Mouse (Mus musculus) stomach, embryonic 14.5 days (tissue): Measurements from ENCODE around the gene Pim3. TPM values are rescaled to one million over a fixed set of nuclear protein-coding genes. Genes with fewer than 3 reads are reported as not detected.
A peak's percentile ranks its signal among the peaks of the same experiment; 100 is the strongest.

Experiments
- ATAC-seq: fragments of 200-750 bp; cut with Nextera tagmentation; 2 replicates; pipeline ENCODE4 v1.8.0; 2017; ENCODE audit warnings: low read depth, moderate TSS enrichment; ENCODE audit not compliant: insufficient number of reproducible peaks, insufficient read depth, low FRiP score
- H3K27ac ChIP-seq: fragments of 300-500 bp; sonication (generic); 2 replicates; pipeline ENCODE4 v1.5.1; 2014; ENCODE audit warnings: mild to moderate bottlenecking, low read length, moderate library complexity, mixed read lengths
- H3K27me3 ChIP-seq: fragments of 300-500 bp; sonication (generic); 2 replicates; pipeline ENCODE4 v1.6.1; 2014; ENCODE audit warnings: low read length, control low read depth, mixed read lengths; ENCODE audit not compliant: control insufficient read depth, insufficient read depth
- H3K36me3 ChIP-seq: fragments of 300-500 bp; sonication (generic); 2 replicates; pipeline ENCODE4 v1.6.1; 2014; ENCODE audit warnings: mild to moderate bottlenecking, control low read depth, low read length, moderate library complexity, mixed read lengths; ENCODE audit not compliant: control insufficient read depth, insufficient read depth
- H3K4me1 ChIP-seq: fragments of 300-500 bp; sonication (generic); 2 replicates; pipeline ENCODE4 v1.6.1; 2014; ENCODE audit warnings: low read length, control low read depth, mixed read lengths; ENCODE audit not compliant: control insufficient read depth, insufficient read depth
- H3K4me2 ChIP-seq: fragments of 300-500 bp; sonication (generic); replicated peaks from 2 replicates; pipeline ENCODE4 v1.6.1; 2014; ENCODE audit warnings: low read depth, low read length, control low read depth
- H3K4me3 ChIP-seq: fragments of 300-500 bp; sonication (generic); 2 replicates; pipeline ENCODE4 v1.5.1; 2014; ENCODE audit warnings: low read depth, low read length, control low read depth
- H3K9ac ChIP-seq: fragments of 300-500 bp; sonication (generic); replicated peaks from 2 replicates; pipeline ENCODE4 v1.6.1; 2014; ENCODE audit warnings: low read depth, mild to moderate bottlenecking, control low read depth, low read length, moderate library complexity, mixed read lengths
- H3K9me3 ChIP-seq: fragments of 300-500 bp; sonication (generic); 2 replicates; pipeline ENCODE4 v1.6.1; 2016; ENCODE audit warnings: low read depth, low read length, control low read depth; ENCODE audit not compliant: control insufficient read depth
- WGBS: fragments of 180-500 bp; shearing (Covaris S2); extraction: QIAGEN DNeasy Blood & Tissue Kit; methylation state at CpG from one replicate; pipeline ENCODE4 v1.1.7; 2014; 5-methylcytosine and 5-hydroxymethylcytosine counted together
- polyA plus RNA-seq: library from polyadenylated mRNA; unstranded; fragments of >200 nt; fragmentation: Nextera tagmentation; extraction: Ambion mirVana; gene quantifications from 2 replicates; pipeline ENCODE4 v1.2.1, GENCODE M21; 2014

Gene Pim3
- polyA plus RNA-seq, 1 experiment from 2014 or later = 38.4 TPM

GRCm38 (mm10) chr15:88889994-88890393 lies 28.0 kb downstream of the Pim3 start:
- WGBS = 79% methylated on average over 3 of the region's 3 CpGs

GRCm38 (mm10) chr15:88890751-88891675 lies 29.0 kb downstream of the Pim3 start:
- peak overlapping the region; percentile 94 for H3K4me2 ChIP-seq
- no peak overlapping the region for H3K27ac ChIP-seq
- H3K9ac ChIP-seq = peak overlapping the region; percentile 55; the same call in 1 of the 2 replicates
- ATAC-seq = peak; percentile 93
- H3K9me3 ChIP-seq = no peaks in the 10 kb centered on the region
- no peaks in the 10 kb centered on the region for H3K4me1 ChIP-seq
- 1% methylated on average over 41 of the region's 41 CpGs for WGBS
- no peaks in the 10 kb centered on the region for H3K27me3 ChIP-seq
- H3K4me3 ChIP-seq = peak overlapping the region; percentile 43
- H3K36me3 ChIP-seq = no peaks in the 10 kb centered on the region

More at GRCm38 (mm10) chr15:88889994-88890393, 28.0 kb downstream of the Pim3 start:
- Histone ChIP-seq H3K4me3 (peak overlapping the region; percentile 43), H3K36me3 (no peaks in the 10 kb centered on the region), H3K4me2 (peak overlapping the region; percentile 94; the same call in 1 of the 2 replicates), H3K9ac (no peak overlapping the region), H3K9me3 (no peaks in the 10 kb centered on the region), H3K27me3 (no peaks in the 10 kb centered on the region), H3K4me1 (no peaks in the 10 kb centered on the region), H3K27ac (no peak overlapping the region)
- no peak for ATAC-seq

GRCm38 (mm10) chr15:88891676-88892040 lies 29.7 kb downstream of the Pim3 start:
- 64% methylated on average over 8 of the region's 8 CpGs for WGBS
- Histone ChIP-seq H3K27ac (no peak overlapping the region), H3K36me3 (no peaks in the 10 kb centered on the region), H3K4me3 (peak overlapping the region; percentile 43; the same call in 1 of the 2 replicates), H3K4me1 (no peaks in the 10 kb centered on the region), H3K4me2 (no peak overlapping the region; the same call in 1 of the 2 replicates), H3K9me3 (no peaks in the 10 kb centered on the region), H3K27me3 (no peaks in the 10 kb centered on the region), H3K9ac (no peak overlapping the region)
- ATAC-seq = no peak

- no peak for ATAC-seq
- WGBS = 89% methylated on average over 1 of the region's 1 CpGs
- H3K9me3 ChIP-seq = no peaks in the 10 kb centered on the region
Observed at GRCm38 (mm10) chr15:88892252-88892651, 30.3 kb downstream of the Pim3 start.

GRCm38 (mm10) chr15:88892876-88893275 lies 30.9 kb downstream of the Pim3 start:
- Histone ChIP-seq H3K4me3 (no peak overlapping the region), H3K4me2 (no peak overlapping the region), H3K4me1 (no peaks in the 10 kb centered on the region), H3K27me3 (no peaks in the 10 kb centered on the region), H3K36me3 (no peaks in the 10 kb centered on the region), H3K9me3 (no peaks in the 10 kb centered on the region), H3K27ac (no peak overlapping the region), H3K9ac (no peak overlapping the region)
- WGBS = 78% methylated on average over 5 of the region's 5 CpGs
- ATAC-seq = no peak

More at GRCm38 (mm10) chr15:88892252-88892651, 30.3 kb downstream of the Pim3 start:
- Histone ChIP-seq H3K4me1 (no peaks in the 10 kb centered on the region), H3K4me2 (no peak overlapping the region), H3K36me3 (no peaks in the 10 kb centered on the region), H3K4me3 (no peak overlapping the region), H3K27me3 (no peaks in the 10 kb centered on the region), H3K9ac (no peak overlapping the region), H3K27ac (no peak overlapping the region)

- H3K4me1 ChIP-seq = no peaks in the 10 kb centered on the region
- H3K27me3 ChIP-seq = no peaks in the 10 kb centered on the region
- H3K9me3 ChIP-seq = no peaks in the 10 kb centered on the region
- no peak overlapping the region for H3K4me3 ChIP-seq
- no peak overlapping the region for H3K27ac ChIP-seq
- H3K4me2 ChIP-seq = no peak overlapping the region
- ATAC-seq = no peak
- no peak overlapping the region for H3K9ac ChIP-seq
- no peaks in the 10 kb centered on the region for H3K36me3 ChIP-seq
- 64% methylated on average over 7 of the region's 7 CpGs for WGBS
Observed at GRCm38 (mm10) chr15:88895119-88895518, 33.1 kb downstream of the Pim3 start.

GRCm38 (mm10) chr15:88895891-88896290 lies 33.9 kb downstream of the Pim3 start:
- no peak for ATAC-seq
- Histone ChIP-seq H3K9me3 (no peaks in the 10 kb centered on the region), H3K4me3 (no peak overlapping the region), H3K27me3 (no peaks in the 10 kb centered on the region), H3K9ac (no peak overlapping the region), H3K36me3 (no peaks in the 10 kb centered on the region), H3K4me2 (no peak overlapping the region), H3K4me1 (no peaks in the 10 kb centered on the region), H3K27ac (no peak overlapping the region)
- 58% methylated on average over 6 of the region's 6 CpGs for WGBS

- ATAC-seq = no peak
- Histone ChIP-seq H3K4me3 (no peak overlapping the region), H3K27me3 (no peaks in the 10 kb centered on the region), H3K4me1 (no peaks in the 10 kb centered on the region), H3K9ac (no peak overlapping the region), H3K4me2 (no peak overlapping the region), H3K27ac (no peak overlapping the region), H3K36me3 (no peaks in the 10 kb centered on the region), H3K9me3 (no peaks in the 10 kb centered on the region)
- 84% methylated on average over 10 of the region's 10 CpGs for WGBS
Observed at GRCm38 (mm10) chr15:88896341-88896980, 34.5 kb downstream of the Pim3 start.
